Mouse (Mus musculus): ENCODE measurements at regions not wholly inside any gene's neighbourhood (a gene's known extent, or its start where the extent isn't known, plus 50 kb on each side); places are given as distances from the start of the nearest gene placed in this dataset.

GRCm38 (mm10) chr14:19131532-19131931, 237.5 kb upstream of the Ube2e2 start:
- no peak for TF ChIP-seq CTCF (IDR thresholded peaks at IDR 0.05)
- TF ChIP-seq EP300 (IDR thresholded peaks at IDR 0.05; ENCODE audit: insufficient read depth, low read depth, low read length): no peak
- TF ChIP-seq POLR2A (IDR thresholded peaks at IDR 0.05; ENCODE audit: insufficient read depth, low read depth, low read length): no peak
